Mouse (Mus musculus): ENCODE measurements around the gene Tas1r3. TPM values are rescaled to one million over a fixed set of nuclear protein-coding genes. Genes with fewer than 3 reads are reported as not detected.

Gene Tas1r3
- under 1 TPM; 0.26 to 0.32 TPM for total RNA-seq (2021)
- long read RNA-seq, experiment 1: 0 reads
- long read RNA-seq, experiment 2: 0 reads

DNA sequence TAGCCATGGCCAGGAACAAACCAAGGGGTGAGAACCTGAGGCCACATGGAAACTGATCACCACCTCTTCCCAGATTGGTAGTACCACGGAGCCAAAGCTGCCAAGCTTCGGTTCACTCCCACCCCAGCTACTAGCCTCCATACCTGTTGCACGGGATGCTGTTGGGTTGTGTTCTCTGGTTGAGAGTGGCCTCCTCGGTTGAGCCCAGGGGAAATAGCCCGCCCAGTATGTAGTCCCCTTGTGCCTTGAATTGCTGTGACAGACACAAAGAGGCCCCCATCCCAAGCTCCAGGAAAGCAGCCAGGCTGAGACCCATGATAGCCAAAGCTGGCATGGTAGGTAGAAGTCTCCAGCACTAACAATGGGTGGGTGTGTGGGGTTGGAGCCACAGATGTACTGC is at the start of gene Tas1r3:
TSS of gene Tas1r3 (minus strand) at position 362 of the 400 bp plus-strand sequence.
- DNase-seq: no peak
- intact Hi-C loops (cut with DNase I): no loop called here

DNA sequence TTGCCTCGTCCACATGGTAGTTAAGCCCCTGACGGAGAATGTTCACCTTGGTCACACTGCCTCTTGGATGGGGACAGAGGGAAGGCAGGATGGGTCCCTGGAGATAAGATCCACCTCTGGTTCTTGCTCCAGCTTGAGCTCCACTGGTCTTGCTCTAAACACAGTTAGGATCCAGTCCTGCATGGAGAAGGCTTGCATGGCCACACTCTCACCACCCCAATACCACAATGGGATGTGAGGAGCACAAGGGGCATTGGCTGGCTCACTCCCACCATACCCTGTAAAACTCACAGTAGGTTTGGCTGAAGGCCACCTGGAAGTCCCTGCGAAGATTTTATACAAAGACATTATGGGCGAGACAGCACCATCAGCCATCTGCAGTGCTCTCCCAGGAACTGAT is 45.6 kb upstream of the Tas1r3 start:
- intact Hi-C loops (cut with DNase I): no loop called here
- peak in 1 of 2 experiments; percentile 1 for DNase-seq

GRCm38 (mm10) chr4:155908281-155908680 is 45.1 kb upstream of the Tas1r3 start:
- intact Hi-C loops (cut with DNase I): no loop called here
- peak; percentile 1 to 2 for DNase-seq

DNA sequence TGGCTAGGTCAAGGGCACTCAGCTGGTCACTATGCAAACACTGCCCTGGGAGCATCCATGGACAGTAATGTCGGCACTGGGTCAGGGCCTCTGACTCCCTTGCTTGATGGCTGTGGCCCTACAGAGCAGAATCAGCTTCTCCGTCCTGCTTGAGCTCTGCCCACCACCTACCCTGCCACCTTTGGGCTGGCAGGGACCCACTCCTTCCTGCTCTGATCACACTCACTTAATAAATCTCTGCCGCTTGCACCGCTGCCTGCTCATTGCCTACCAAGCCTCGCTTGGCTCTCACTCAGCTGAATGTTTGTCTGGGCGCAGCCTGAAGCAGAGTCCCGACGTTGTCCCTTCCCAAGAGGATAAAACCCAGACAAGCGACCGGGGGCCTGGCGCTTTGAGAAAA is 43.8 kb upstream of the Tas1r3 start:
- DNase-seq: peak; percentile 1
- intact Hi-C loops (cut with DNase I): no loop called here

DNA sequence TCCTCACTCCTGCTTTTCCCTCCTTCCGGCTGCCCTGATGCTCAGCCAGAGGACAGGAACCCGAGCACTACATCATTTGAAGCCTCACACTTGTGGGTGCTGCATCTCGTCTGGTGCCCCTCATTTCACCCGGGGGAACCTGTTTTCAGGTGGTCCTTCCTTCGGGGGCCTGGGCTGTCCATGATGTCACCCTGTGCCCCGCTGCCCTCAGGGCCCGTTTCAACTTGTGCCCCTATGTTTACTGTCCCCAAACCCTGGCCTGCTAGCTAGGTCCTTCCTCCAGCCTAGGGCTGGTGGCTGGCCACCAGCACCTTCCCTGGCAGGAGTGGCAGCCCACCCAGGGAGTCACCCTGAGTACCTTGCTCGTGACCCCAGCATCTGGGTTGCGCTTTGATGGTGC is 43.0 kb upstream of the Tas1r3 start:
- intact Hi-C loops (cut with DNase I): no loop called here
- peak in 1 of 2 experiments; percentile 1 for DNase-seq

- intact Hi-C loops (cut with DNase I): loop anchor here (2.0 kb wide), 1 partner anchor 35 kb away; no protein-coding TSS in a partner anchor
- DNase-seq: no peak
These were observed 42.5 kb upstream of the Tas1r3 start for GRCm38 (mm10) chr4:155905634-155906033.

- intact Hi-C loops (cut with DNase I): loop anchor here (2.0 kb wide), 1 partner anchor 36 kb away; no protein-coding TSS in a partner anchor
- DNase-seq: peak; percentile 7 to 37
These were observed 41.3 kb upstream of the Tas1r3 start for GRCm38 (mm10) chr4:155904318-155905102.

DNA sequence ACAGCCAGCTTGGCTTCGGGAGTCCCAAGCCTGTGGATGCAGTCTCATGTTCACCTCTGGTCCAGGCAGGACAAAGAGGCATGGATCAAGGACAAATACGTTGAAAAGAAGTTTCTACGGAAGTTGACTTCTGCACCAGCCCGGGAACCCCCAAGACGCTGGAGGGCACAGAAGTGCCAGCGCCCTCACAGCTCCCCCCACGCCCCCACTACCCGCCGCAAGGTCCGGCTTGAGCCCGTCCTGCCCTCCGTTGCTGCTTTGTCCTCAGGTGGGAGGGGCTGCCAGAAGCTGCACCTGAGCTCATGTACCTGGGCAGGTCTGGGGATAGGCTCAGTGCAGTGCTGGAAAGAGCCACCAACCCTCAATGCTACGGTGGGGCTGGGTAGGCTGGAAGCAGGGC is 40.1 kb upstream of the Tas1r3 start:
- peak in 1 of 2 experiments; percentile 1 for DNase-seq
- intact Hi-C loops (cut with DNase I): no loop called here

DNA sequence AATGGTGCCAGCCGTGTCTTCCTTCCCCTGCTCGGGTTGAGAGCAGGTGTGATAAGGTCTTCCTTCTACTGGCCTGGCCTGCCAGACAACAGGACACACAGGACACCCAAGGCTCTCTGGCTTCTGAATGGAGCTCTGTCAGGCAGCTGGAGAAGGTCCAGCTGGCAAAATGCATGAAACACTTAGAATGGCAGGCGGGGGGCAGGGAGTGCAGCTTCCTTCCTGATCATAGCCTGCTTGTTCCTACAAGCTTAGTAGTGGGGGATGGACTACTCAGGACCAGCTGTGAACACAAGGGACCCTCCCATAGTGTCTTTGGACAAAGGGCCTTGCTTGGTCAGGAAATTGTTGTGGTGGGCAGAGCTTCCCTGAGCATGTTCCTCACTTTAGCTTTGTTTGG is 38.0 kb upstream of the Tas1r3 start:
- intact Hi-C loops (cut with DNase I): no loop called here
- peak; percentile 55 to 62 for DNase-seq

DNA sequence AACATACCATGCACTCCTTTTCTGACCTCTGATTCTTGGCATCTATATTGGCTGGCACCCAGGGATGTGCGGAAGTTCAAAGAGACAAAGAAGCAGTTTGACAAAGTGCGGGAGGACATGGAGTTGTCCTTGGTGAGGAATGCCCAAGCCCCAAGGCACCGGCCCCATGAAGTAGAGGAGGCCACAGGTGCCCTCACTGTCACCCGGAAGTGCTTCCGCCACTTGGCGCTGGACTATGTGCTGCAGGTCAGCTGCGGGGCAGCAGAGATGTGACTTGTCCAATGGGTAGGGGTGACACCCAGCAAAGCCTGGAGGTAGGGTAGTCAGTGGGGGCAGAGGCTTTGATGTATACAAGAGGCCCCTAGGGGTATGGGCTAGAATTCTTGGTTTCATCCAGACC is 36.2 kb upstream of the Tas1r3 start:
- DNase-seq: no peak
- intact Hi-C loops (cut with DNase I): no loop called here

GRCm38 (mm10) chr4:155898318-155898717 is 35.2 kb upstream of the Tas1r3 start:
- no peak for DNase-seq
- intact Hi-C loops (cut with DNase I): no loop called here

- DNase-seq: no peak
- intact Hi-C loops (cut with DNase I): no loop called here
These were observed 33.3 kb upstream of the Tas1r3 start for GRCm38 (mm10) chr4:155896461-155896860.

- DNase-seq: peak; percentile 2 to 4
- intact Hi-C loops (cut with DNase I): loop anchor here (2.0 kb wide), 1 partner anchor 47 kb away; the partner anchor contains the start of gene Ube2j2
These were observed 32.7 kb upstream of the Tas1r3 start for GRCm38 (mm10) chr4:155895826-155896225.

GRCm38 (mm10) chr4:155895216-155895615 is 32.1 kb upstream of the Tas1r3 start:
- intact Hi-C loops (cut with DNase I): loop anchor here (2.0 kb wide), 1 partner anchor 48 kb away; the partner anchor contains the start of gene Ube2j2
- DNase-seq: peak; percentile 40 to 73

DNA sequence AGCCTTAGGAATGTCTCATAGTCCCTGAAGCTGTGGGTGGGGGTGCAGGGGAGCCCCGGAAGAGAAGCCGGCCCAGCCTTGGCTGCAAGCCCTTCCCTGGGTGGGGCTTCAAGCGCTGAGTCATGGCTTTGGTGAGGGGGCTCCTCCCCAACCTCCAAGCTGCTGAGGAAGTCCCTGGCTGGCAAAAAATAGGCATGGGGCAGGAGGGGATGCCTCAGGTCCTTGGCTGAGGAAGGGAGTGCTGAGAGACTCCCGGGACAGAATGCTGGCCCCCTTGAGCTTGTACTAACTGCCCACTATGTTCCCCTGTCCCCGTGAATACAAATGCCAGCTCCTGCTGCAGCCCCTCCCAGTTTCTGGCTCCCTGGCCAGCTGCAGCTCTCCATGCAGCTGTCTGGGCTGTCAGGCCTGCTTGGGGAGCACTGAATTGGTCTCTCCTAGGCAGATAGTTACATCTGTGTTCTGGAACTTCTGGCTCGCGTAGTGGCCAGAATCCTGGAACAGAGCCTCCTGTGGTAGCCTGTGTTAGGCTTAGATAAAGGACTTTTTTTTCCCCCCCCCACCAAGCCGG is 31.2 kb upstream of the Tas1r3 start:
- peak; percentile 81 to 83 for DNase-seq
- intact Hi-C loops (cut with DNase I): loop anchor here (2.0 kb wide), 1 partner anchor 48 kb away; the partner anchor contains the start of gene Ube2j2

DNA sequence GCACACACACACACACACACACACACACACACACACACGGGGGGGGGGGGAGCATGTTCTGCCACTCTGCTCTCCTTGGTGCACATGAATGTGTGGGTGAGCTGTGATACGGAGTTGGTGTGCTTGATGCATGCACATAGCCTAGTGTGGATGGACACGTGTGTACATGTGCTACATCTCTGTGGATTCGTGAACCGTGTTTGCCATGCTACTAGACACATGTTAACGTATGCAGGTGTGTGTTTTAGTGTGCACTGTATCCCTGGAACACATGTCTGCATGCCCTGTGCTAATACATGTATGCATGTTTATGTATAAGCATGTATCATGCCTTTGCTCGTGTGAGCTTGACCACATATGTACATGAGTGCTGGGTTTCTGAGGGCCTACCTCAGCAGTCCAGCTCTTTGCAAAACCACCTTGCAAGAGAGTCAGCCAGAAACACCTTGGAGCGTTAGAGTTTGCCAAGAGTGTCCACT is 30.1 kb upstream of the Tas1r3 start:
- no peak for DNase-seq
- intact Hi-C loops (cut with DNase I): loop anchor here (2.0 kb wide), 1 partner anchor 24 kb away; the partner anchor contains the start of genes Cptp and Ints11

DNA sequence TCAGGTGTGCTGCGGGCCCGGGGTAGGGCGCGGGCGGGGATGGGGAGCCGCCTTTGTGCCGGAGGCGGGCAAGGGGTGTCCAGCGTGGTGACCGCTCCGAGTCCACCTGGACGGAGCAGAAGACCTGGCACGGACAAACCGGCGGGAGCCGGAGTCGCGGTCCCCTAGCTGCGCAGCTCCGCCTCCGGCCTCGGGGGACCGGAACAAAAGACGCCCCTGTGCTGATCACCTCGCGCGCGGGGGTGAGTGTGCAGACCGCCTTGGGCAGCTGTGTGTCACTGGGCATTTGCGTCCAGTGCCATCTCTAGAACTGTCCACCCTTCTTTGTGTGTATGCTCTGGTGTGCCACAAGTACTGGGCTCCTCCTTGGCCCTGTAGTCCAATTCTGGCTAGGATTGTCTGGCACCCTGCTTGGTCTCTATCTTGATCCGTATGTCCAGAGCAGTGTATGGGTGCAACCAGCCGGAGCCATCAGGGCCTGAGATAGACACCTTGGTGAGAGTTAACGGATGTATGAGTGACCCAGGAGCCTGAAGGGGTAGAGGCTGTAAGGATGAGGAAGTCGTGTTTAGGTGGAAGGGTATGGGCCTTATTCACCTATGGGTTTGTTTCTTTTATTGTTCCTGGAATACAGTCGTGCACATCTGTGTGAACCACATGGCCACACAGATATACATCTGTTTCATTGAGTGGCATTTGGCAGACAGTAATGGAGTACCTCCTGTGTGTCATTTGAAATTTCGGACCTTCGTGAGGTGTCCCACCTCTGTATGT is 29.5 kb upstream of the Tas1r3 start:
- peak; percentile 47 to 56 for DNase-seq
- intact Hi-C loops (cut with DNase I): loop anchor here (2.0 kb wide), 1 partner anchor 24 kb away; the partner anchor contains the start of genes Cptp and Ints11

GRCm38 (mm10) chr4:155892017-155892416 is 28.9 kb upstream of the Tas1r3 start:
- intact Hi-C loops (cut with DNase I): loop anchor here (2.0 kb wide), 1 partner anchor 23 kb away; the partner anchor contains the start of genes Cptp and Ints11
- DNase-seq: peak; percentile 89 to 91

GRCm38 (mm10) chr4:155891551-155892001 is 28.4 kb upstream of the Tas1r3 start, which contains the start of the genes Pusl1 and Acap3:
Gene Pusl1 (minus strand): TSS chr4:155891781.
Gene Acap3 (plus strand): TSS chr4:155891822.
- DNase-seq: peak; percentile 99
- intact Hi-C loops (cut with DNase I): loop anchor here (2.0 kb wide), 1 partner anchor 23 kb away; the partner anchor contains the start of genes Cptp and Ints11

GRCm38 (mm10) chr4:155891011-155891471 is 27.9 kb upstream of the Tas1r3 start:
- peak in 1 of 2 experiments; percentile 17 for DNase-seq
- intact Hi-C loops (cut with DNase I): no loop called here

Data from heart, postnatal 14 days (tissue).